23 mouse cellular contexts compared by ENCODE assay signal in genomic region chr12:16760246-16760645, GRCm38 (mm10). TPM values are rescaled to one million over a fixed set of nuclear protein-coding genes. Genes with fewer than 3 reads are reported as not detected.
A peak's percentile ranks its signal among the peaks of the same experiment; 100 is the strongest.
DNase-seq lines count a peak whose midpoint lies in the region; ATAC-seq lines count a peak whose summit lies in the region.
"Had no signal": no experiment of that assay in that cellular context is flagged by ENCODE, and none has a peak within 500 bp of the region (broad histone marks: within the 10 kb centered on the region; RNA-seq: fewer than 3 reads in every experiment).

No protein-coding gene starts in this region.

- intact Hi-C loops in heart, postnatal 10 days (cut with DNase I): no loop called here

- DNase-seq in frontal cortex, adult 2 months (ENCODE audit: extremely low spot score in 1 of 2, low spot score in 1 of 2): no peak
- no peak for DNase-seq in midbrain, embryonic 10.5 days (ENCODE audit: low spot score)
- no peak for DNase-seq in midbrain, embryonic 14.5 days
- peak; percentile 77 for DNase-seq in Muller cell, postnatal 12 days (ENCODE audit: inconsistent ontology term)
- peak; percentile 28 to 35 for DNase-seq in heart, postnatal 10 days
- DNase-seq in lung, postnatal 14 days: no peak
- DNase-seq in cerebellum, postnatal 25 days: no peak
- DNase-seq: cerebellum, adult 11-12 months; gastrocnemius, postnatal 25 days; kidney, postnatal 25 days had no signal

- H3K9me3 ChIP-seq in midbrain, embryonic 10.5 days (replicated peaks): no peaks in the 10 kb centered on the region
- H3K9me3 ChIP-seq in midbrain, embryonic 14.5 days (ENCODE audit: control insufficient read depth, low read length): no peaks in the 10 kb centered on the region
- H3K9me3 ChIP-seq: embryonic facial prominence, embryonic 13.5 days; stomach, embryonic 15.5 days had no signal

- no peak overlapping the region for H3K9ac ChIP-seq in midbrain, embryonic 14.5 days (replicated peaks; ENCODE audit: low read length)
- H3K9ac ChIP-seq: embryonic facial prominence, embryonic 13.5 days; stomach, embryonic 15.5 days had no signal

- H3K27me3 ChIP-seq in midbrain, embryonic 10.5 days (ENCODE audit: low read depth, poor library complexity, severe bottlenecking): 0 out of 2 replicates have a peak, but pooled peaks cover 8% of the 10 kb centered on the region
- no peaks in the 10 kb centered on the region for H3K27me3 ChIP-seq in midbrain, embryonic 14.5 days (ENCODE audit: control insufficient read depth, insufficient read depth, low read length)
- H3K27me3 ChIP-seq: embryonic facial prominence, embryonic 13.5 days; Patski; stomach, embryonic 15.5 days had no signal

- no peak overlapping the region for H3K4me2 ChIP-seq in midbrain, embryonic 14.5 days (ENCODE audit: low read length)
- H3K4me2 ChIP-seq: embryonic facial prominence, embryonic 13.5 days; midbrain, embryonic 11.5 days; stomach, embryonic 15.5 days had no signal

- H3K27ac ChIP-seq in midbrain, embryonic 10.5 days (replicated peaks): 0 out of 2 replicates have a peak overlapping the region, but pooled peaks have one; percentile 28
- H3K27ac ChIP-seq in midbrain, embryonic 14.5 days (replicated peaks; ENCODE audit: low read depth, low read length): no peak overlapping the region
- H3K27ac ChIP-seq: embryonic facial prominence, embryonic 13.5 days; hindbrain, postnatal 0 days; layer of hippocampus, adult 2 months; stomach, embryonic 15.5 days had no signal

- H3K4me3 ChIP-seq in midbrain, embryonic 10.5 days: no peak overlapping the region
- H3K4me3 ChIP-seq in midbrain, embryonic 14.5 days (replicated peaks; ENCODE audit: low read depth, low read length): no peak overlapping the region
- H3K4me3 ChIP-seq: embryonic facial prominence, embryonic 13.5 days; layer of hippocampus, adult 2 months; stomach, embryonic 15.5 days had no signal

- WGBS in midbrain, embryonic 10.5 days: 75% methylated on average over 4 of the region's 4 CpGs
- 72% methylated on average over 4 of the region's 4 CpGs for WGBS in midbrain, embryonic 14.5 days

- H3K36me3 ChIP-seq in midbrain, embryonic 10.5 days: peaks cover 44% of the 10 kb centered on the region
- H3K36me3 ChIP-seq in midbrain, embryonic 14.5 days (ENCODE audit: control insufficient read depth, insufficient read depth, low read length): no peaks in the 10 kb centered on the region
- H3K36me3 ChIP-seq: embryonic facial prominence, embryonic 13.5 days; stomach, embryonic 15.5 days had no signal

- 0 out of 2 replicates have a peak, but pooled peaks have one; percentile 41 for ATAC-seq in frontal cortex, adult (ENCODE audit: low TSS enrichment)
- no peak for ATAC-seq in midbrain, embryonic 14.5 days (ENCODE audit: low FRiP score, low TSS enrichment)
- ATAC-seq: CD4-positive, CD25-positive, alpha-beta regulatory T cell, adult 4 months; forebrain, embryonic 14.5 days; hindbrain, postnatal 0 days; intestine, embryonic 16.5 days; lung, postnatal 0 days; Patski had no signal

- peaks cover 59% of the 10 kb centered on the region for H3K4me1 ChIP-seq in midbrain, embryonic 10.5 days
- H3K4me1 ChIP-seq in midbrain, embryonic 14.5 days (ENCODE audit: control insufficient read depth, insufficient read depth, low read length): no peaks in the 10 kb centered on the region
- H3K4me1 ChIP-seq: stomach, embryonic 15.5 days had no signal

RNA-seq across cellular contexts. Expression of gene Greb1, which starts 40.4 kb away (rescaled TPM):
- 2.8 and 3.2 TPM in 2 replicates for polyA plus RNA-seq in frontal cortex, adult 2 months (2012; rRNA removed)
- polyA plus RNA-seq in midbrain, embryonic 10.5 days (2016; fragmentation: Nextera tagmentation; extraction: Ambion mirVana): 24.0 and 31.0 TPM in 2 replicates
- polyA plus RNA-seq in midbrain, embryonic 14.5 days (2014; fragmentation: Nextera tagmentation; extraction: Ambion mirVana): 1.6 and 2.5 TPM in 2 replicates
- under 1 TPM; 0.55 to 0.74 TPM for total RNA-seq in heart, postnatal 10 days (2021)
- total RNA-seq: hematopoietic stem cell, adult 5-6 weeks; neutrophil, adult 5-6 weeks had no signal

RNA-seq across cellular contexts. Expression of gene E2f6, which starts 50.5 kb away (rescaled TPM):
- polyA plus RNA-seq in frontal cortex, adult 2 months (2012; rRNA removed): 37.9 and 38.1 TPM in 2 replicates
- polyA plus RNA-seq in midbrain, embryonic 10.5 days (2016; fragmentation: Nextera tagmentation; extraction: Ambion mirVana): 72.8 and 73.0 TPM in 2 replicates
- 33.4 and 36.9 TPM in 2 replicates for polyA plus RNA-seq in midbrain, embryonic 14.5 days (2014; fragmentation: Nextera tagmentation; extraction: Ambion mirVana)
- 10 to 100 TPM; 52.7 to 58.7 TPM for total RNA-seq in heart, postnatal 10 days (2021)

Comparison
In these comparisons a context has a peak if more than half of its experiments do, and no peak if none do; other contexts are left out.
1. DNase-seq: peak in Muller cell, postnatal 12 days (single experiment) and heart, postnatal 10 days (2 of 2); none in frontal cortex, adult 2 months (0 of 2), midbrain, embryonic 10.5 days (single experiment), midbrain, embryonic 14.5 days (single experiment), lung, postnatal 14 days (single experiment) and cerebellum, postnatal 25 days (0 of 2).